Mouse (Mus musculus) A20 (cell line): Measurements from ENCODE around the gene Ear14.
"Not testable (repeated sequence)": the region's sequence is repeated elsewhere in the genome, so short reads cannot be mapped to it uniquely, and the experiment has no call there.

Experiments
- DNase-seq: peaks from one replicate; pipeline ENCODE4 v3.0.0-alpha.2; 2011; ENCODE audit warnings: low read depth, low spot score

Ear14 gene

DNA sequence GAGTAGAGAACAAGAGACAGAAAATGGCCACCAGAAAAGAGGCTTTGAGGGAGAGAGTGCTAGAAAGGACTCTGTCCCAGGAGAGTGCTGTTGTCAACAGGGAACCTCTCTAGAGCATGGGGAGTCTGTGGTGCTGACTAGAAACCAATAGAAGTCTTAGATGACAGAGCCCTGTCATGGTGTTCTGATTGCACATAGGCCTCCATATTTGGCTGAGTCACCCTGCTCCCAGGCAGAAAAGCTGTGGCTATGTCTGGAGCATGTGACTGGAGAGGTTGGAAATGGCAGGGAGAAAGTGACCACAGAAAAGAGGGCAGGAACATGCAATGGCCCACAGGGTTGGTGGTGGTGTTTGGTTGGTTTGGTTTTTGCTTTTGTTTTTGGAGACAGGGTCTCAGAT is 49.0 kb downstream of the Ear14 start:
- not testable (repeated sequence) for DNase-seq

DNA sequence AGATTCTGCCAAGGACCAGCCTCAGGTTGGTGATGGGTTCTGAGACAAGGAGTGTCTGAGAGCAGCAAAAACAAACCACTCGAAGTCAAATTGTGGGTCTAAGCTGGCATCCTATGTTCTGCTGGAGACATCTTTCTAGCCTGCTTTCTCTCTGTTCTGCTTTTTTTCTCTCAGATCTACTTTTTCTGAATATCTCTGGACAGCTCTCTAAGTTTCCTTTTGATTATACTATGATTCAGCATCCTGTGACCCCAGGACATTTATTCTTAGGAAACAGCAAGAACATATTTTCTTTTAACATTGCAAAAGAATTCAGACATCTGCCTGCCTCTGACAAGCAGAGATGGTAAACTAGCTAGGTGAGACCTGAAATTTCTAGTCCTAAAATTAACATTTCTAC is 50.4 kb downstream of the Ear14 start:
- peak; percentile 33 for DNase-seq
